Mouse (Mus musculus): ENCODE data around the gene Adam12. TPM values are rescaled to one million over a fixed set of nuclear protein-coding genes. Genes with fewer than 3 reads are reported as not detected.

The Adam12 gene
- polyA plus RNA-seq, 2 experiments, result 17.0 to 18.1 TPM

GRCm38 (mm10) chr7:133976388-133977122 is 255.4 kb downstream of the Adam12 start:
- WGBS, result 13% methylated on average over 8 of the region's 8 CpGs
- Histone ChIP-seq H3K9me3 (ENCODE audit: control insufficient read depth, low read length) (no peaks in the 10 kb centered on the region), H3K27ac (replicated peaks; ENCODE audit: low read depth, low read length) (peak overlapping the region; percentile 65), H3K4me3 (replicated peaks; ENCODE audit: low read length) (no peak overlapping the region), H3K27me3 (ENCODE audit: control insufficient read depth, insufficient read depth, low read length) (no peaks in the 10 kb centered on the region), H3K4me2 (replicated peaks; ENCODE audit: low read depth, low read length, severe bottlenecking) (0 out of 2 replicates have a peak overlapping the region, but pooled peaks have one; percentile 0), H3K9ac (ENCODE audit: low read depth, low read length, severe bottlenecking) (no peak overlapping the region), H3K36me3 (ENCODE audit: control insufficient read depth, insufficient read depth, low read length) (0 out of 2 replicates have a peak, but pooled peaks cover 3% of the 10 kb centered on the region), H3K4me1 (ENCODE audit: control insufficient read depth, insufficient read depth, low read length) (peaks cover 13% of the 10 kb centered on the region)
- no peak for TF ChIP-seq POLR2A (IDR thresholded peaks at IDR 0.05; ENCODE audit: borderline replicate concordance, extremely low read depth, insufficient read depth, insufficient read length)
- DNase-seq (ENCODE audit: low spot score) (peak; percentile 35), ATAC-seq (ENCODE audit: low FRiP score, low read depth) (peak; percentile 67)

- H3K9me3 ChIP-seq (ENCODE audit: control insufficient read depth, low read length), result no peaks in the 10 kb centered on the region
- DNase-seq (ENCODE audit: low spot score) (no peak), ATAC-seq (ENCODE audit: low FRiP score, low read depth) (no peak)
- no peaks in the 10 kb centered on the region for H3K27me3 ChIP-seq (ENCODE audit: control insufficient read depth, insufficient read depth, low read length)
- no peak overlapping the region for H3K27ac ChIP-seq (replicated peaks; ENCODE audit: low read depth, low read length)
- no peaks in the 10 kb centered on the region for H3K36me3 ChIP-seq (ENCODE audit: control insufficient read depth, insufficient read depth, low read length)
- no peak overlapping the region for H3K9ac ChIP-seq (ENCODE audit: low read depth, low read length, severe bottlenecking)
- peaks cover 7% of the 10 kb centered on the region; the same call in 1 of the 2 replicates for H3K4me1 ChIP-seq (ENCODE audit: control insufficient read depth, insufficient read depth, low read length)
- no peak overlapping the region for H3K4me3 ChIP-seq (replicated peaks; ENCODE audit: low read length)
- TF ChIP-seq POLR2A (IDR thresholded peaks at IDR 0.05; ENCODE audit: borderline replicate concordance, extremely low read depth, insufficient read depth, insufficient read length), result no peak
- H3K4me2 ChIP-seq (replicated peaks; ENCODE audit: low read depth, low read length, severe bottlenecking), result no peak overlapping the region
- 68% methylated on average over 1 of the region's 1 CpGs for WGBS
Measured at GRCm38 (mm10) chr7:133971086-133971485, 260.9 kb downstream of the Adam12 start.

GRCm38 (mm10) chr7:133970407-133970806 is 261.5 kb downstream of the Adam12 start:
- H3K9me3 ChIP-seq (ENCODE audit: control insufficient read depth, low read length), result no peaks in the 10 kb centered on the region
- DNase-seq (ENCODE audit: low spot score) (no peak), ATAC-seq (ENCODE audit: low FRiP score, low read depth) (no peak)
- TF ChIP-seq POLR2A (IDR thresholded peaks at IDR 0.05; ENCODE audit: borderline replicate concordance, extremely low read depth, insufficient read depth, insufficient read length), result no peak
- H3K9ac ChIP-seq (ENCODE audit: low read depth, low read length, severe bottlenecking), result no peak overlapping the region
- no peaks in the 10 kb centered on the region for H3K36me3 ChIP-seq (ENCODE audit: control insufficient read depth, insufficient read depth, low read length)
- no peak overlapping the region for H3K4me3 ChIP-seq (replicated peaks; ENCODE audit: low read length)
- no peak overlapping the region for H3K27ac ChIP-seq (replicated peaks; ENCODE audit: low read depth, low read length)
- H3K4me1 ChIP-seq (ENCODE audit: control insufficient read depth, insufficient read depth, low read length), result 0 out of 2 replicates have a peak, but pooled peaks cover under 1% of the 10 kb centered on the region
- 67% methylated on average over 5 of the region's 5 CpGs for WGBS
- no peaks in the 10 kb centered on the region for H3K27me3 ChIP-seq (ENCODE audit: control insufficient read depth, insufficient read depth, low read length)
- no peak overlapping the region for H3K4me2 ChIP-seq (replicated peaks; ENCODE audit: low read depth, low read length, severe bottlenecking)

GRCm38 (mm10) chr7:133967906-133968305 is 264.0 kb downstream of the Adam12 start:
- DNase-seq (ENCODE audit: low spot score), result no peak
- 88% methylated on average over 5 of the region's 5 CpGs for WGBS
- Histone ChIP-seq H3K9me3 (ENCODE audit: control insufficient read depth, low read length) (no peaks in the 10 kb centered on the region), H3K4me1 (ENCODE audit: control insufficient read depth, insufficient read depth, low read length) (peaks cover 6% of the 10 kb centered on the region; the same call in 1 of the 2 replicates), H3K4me3 (replicated peaks; ENCODE audit: low read length) (no peak overlapping the region), H3K36me3 (ENCODE audit: control insufficient read depth, insufficient read depth, low read length) (no peaks in the 10 kb centered on the region), H3K4me2 (replicated peaks; ENCODE audit: low read depth, low read length, severe bottlenecking) (no peak overlapping the region), H3K27ac (replicated peaks; ENCODE audit: low read depth, low read length) (no peak overlapping the region), H3K27me3 (ENCODE audit: control insufficient read depth, insufficient read depth, low read length) (no peaks in the 10 kb centered on the region), H3K9ac (ENCODE audit: low read depth, low read length, severe bottlenecking) (no peak overlapping the region)
- no peak for TF ChIP-seq POLR2A (IDR thresholded peaks at IDR 0.05; ENCODE audit: borderline replicate concordance, extremely low read depth, insufficient read depth, insufficient read length)
- ATAC-seq (ENCODE audit: low FRiP score, low read depth), result no peak

- WGBS, result 50% methylated on average over 8 of the region's 8 CpGs
Measured at GRCm38 (mm10) chr7:133963501-133963900, 268.4 kb downstream of the Adam12 start.

More at GRCm38 (mm10) chr7:133963501-133963900, 268.4 kb downstream of the Adam12 start:
- Histone ChIP-seq H3K9ac (ENCODE audit: low read depth, low read length, severe bottlenecking) (no peak overlapping the region), H3K4me1 (ENCODE audit: control insufficient read depth, insufficient read depth, low read length) (peaks cover 6% of the 10 kb centered on the region; the same call in 1 of the 2 replicates), H3K4me3 (replicated peaks; ENCODE audit: low read length) (no peak overlapping the region), H3K27ac (replicated peaks; ENCODE audit: low read depth, low read length) (no peak overlapping the region), H3K4me2 (replicated peaks; ENCODE audit: low read depth, low read length, severe bottlenecking) (no peak overlapping the region), H3K36me3 (ENCODE audit: control insufficient read depth, insufficient read depth, low read length) (no peaks in the 10 kb centered on the region), H3K9me3 (ENCODE audit: control insufficient read depth, low read length) (no peaks in the 10 kb centered on the region), H3K27me3 (ENCODE audit: control insufficient read depth, insufficient read depth, low read length) (no peaks in the 10 kb centered on the region)
- TF ChIP-seq POLR2A (IDR thresholded peaks at IDR 0.05; ENCODE audit: borderline replicate concordance, extremely low read depth, insufficient read depth, insufficient read length), result no peak
- DNase-seq (ENCODE audit: low spot score), result no peak
- no peak for ATAC-seq (ENCODE audit: low FRiP score, low read depth)

All from limb, embryonic 14.5 days (tissue).